Mouse (Mus musculus) CD8-positive naive resting alpha-beta T cell, adult 2 months (primary cell): Measurements from ENCODE around the gene Tbc1d14.
A peak's percentile ranks its signal among the peaks of the same experiment; 100 is the strongest.

ENCODE experiments used
- DNase-seq, 2 experiments: peaks; one replicate each; pipeline ENCODE4 v3.0.0; 2022; ENCODE audit warnings: low read depth in 2 of 2, low spot score in 2 of 2

Tbc1d14 gene

DNA sequence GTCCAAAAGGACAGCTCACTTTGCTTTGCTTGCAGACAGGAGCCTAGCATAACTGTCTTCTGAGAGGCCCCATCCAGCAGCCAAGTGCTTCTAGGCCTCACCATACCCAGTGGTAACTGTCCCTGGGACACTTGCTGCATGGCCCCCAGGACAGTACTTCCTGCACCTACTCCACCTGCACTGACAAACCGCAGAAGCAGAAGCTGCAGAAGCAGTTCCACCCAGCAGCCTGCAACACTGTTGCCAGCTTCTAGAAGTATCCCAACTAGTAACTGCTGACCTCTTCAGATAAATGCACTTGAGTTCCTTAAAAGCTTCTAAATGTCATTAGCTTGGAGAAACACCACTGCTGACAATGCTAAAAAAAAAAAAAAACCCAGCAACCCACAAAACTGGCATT lies 78.0 kb downstream of the Tbc1d14 start:
- DNase-seq, result no peak

DNA sequence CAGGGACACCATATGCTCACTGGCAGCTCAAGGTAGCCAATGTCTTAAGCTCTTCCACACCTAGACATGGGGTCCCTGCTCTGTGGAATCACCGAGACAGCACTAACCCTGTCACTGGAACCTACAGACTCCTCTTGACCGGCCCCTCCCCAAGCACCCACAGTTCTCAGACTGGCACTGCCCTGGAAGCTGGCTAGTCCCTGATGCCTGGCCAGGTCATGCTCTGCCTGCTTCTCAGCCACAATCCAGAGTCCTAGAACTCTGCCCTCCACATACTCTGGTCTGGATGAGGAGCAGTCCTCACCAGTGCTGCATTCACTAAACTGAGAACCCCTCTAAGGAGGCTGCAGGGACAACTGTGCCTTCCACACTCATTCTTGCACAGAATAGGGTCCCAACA lies 82.1 kb downstream of the Tbc1d14 start:
- no peak for DNase-seq

DNA sequence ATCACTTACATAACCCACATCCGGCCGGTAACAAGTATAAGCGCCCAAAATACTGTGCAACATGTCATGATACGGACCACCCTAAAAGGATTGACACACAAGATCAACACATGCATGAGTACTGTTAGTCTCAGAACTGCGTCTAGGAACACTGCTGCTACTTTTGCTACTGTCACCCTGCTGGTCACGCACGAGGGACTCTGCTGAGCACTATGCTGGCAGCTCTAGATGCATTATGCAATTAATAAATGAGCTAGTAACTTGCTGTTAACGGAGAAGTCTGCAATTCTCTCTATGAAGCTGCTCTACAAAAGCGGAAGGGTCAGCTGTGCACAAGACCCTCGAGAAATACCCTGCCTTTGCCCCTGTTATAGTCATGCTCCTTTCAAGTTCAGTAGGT lies 84.7 kb downstream of the Tbc1d14 start:
- no peak for DNase-seq

DNA sequence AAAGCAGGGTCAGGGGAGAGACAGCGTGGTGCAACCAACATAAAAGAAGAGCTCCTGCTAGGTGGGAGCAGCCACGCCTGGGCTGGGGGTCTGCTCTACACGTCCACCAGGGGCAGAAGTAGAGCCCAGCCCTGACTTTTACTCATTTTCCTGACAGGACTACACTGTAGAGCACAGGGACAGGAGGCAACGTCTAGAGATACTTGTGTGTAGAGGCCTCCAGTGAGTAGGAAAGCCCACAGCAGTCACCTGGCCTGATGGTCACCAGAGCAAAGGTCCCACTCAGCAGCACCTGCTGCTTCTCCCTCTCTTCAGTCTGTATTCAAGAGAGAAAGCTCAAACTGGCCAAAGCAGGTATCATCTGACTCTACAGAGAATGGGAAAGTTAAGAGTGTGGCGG lies 87.4 kb downstream of the Tbc1d14 start:
- no peak for DNase-seq

DNA sequence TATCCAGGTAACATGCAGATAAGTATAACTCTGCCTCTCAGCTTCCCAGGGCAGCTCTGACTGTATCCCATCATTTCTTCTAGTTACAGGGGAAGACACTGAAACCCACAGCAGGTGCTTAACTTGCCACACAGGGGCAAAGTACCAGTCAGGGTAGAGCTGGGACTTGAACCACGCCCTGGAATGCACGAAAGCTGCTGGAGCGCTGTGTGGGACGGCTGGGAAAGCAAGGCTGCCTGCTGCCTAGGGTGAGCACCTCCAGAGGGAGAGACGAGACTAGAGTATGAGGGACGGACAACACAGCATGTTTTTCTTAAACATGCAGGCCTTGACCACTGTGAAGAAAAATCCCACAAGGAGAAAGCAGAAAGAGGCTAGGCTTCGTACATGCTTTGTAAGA lies 87.8 kb downstream of the Tbc1d14 start:
- no peak for DNase-seq

DNA sequence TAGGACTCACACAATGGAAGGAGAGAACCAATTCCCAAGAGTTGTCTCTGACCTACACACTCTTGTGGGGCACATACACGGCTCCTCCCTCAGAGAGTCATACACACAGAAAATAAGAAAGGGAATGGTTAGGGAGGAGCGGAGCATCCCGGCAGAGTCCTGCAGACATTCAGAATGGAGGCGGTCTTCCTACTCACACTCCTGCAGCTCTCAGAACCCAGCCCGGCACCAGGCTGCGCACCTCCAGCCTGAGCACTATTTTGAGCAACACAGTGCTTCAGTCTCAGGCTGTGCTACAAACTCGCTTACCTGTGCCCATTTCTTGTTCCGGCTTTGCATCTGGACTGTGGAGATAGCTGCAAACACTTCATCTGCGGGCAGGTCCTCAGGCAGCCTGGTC lies 98.4 kb downstream of the Tbc1d14 start:
- no peak for DNase-seq

DNA sequence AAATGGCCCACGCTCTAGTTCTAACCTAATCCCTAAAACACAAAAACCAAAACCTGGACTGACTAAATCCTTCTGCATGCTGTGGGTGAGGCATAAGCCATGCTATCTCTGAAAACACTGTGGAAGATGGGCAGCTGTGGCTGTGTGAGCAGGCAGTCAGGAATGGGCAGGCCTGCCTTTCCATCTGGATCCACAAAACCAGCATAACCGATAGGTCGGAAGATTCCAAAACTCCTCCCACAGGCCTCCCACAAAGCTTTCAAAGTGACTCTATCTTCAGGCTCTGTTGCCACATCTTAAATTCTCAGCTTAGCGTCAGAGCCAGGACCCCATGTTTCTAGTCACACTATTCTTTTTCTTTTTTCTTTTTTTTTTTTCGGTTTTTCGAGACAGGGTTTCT lies 99.2 kb downstream of the Tbc1d14 start:
- DNase-seq, result no peak

DNA sequence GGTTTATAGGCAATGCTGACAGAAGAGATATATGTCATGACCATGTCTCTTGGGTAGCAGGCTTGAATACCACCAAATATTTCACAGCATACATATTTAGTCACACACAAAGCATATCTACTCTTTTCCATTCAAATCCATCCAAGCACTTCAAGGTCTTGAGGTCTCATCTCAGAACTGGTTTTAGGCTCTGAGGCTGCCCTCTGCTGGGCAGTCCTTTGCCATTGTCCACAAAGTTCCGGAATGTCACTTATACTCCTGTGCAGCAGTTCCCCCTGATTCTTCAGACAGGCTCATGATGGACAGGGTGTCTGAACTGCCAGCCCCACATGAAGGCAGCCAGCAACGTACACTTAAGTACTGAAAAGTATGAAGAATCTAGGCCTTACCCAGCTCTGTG lies 103.9 kb downstream of the Tbc1d14 start:
- DNase-seq, result peak in 1 of 2 experiments; percentile 10

DNA sequence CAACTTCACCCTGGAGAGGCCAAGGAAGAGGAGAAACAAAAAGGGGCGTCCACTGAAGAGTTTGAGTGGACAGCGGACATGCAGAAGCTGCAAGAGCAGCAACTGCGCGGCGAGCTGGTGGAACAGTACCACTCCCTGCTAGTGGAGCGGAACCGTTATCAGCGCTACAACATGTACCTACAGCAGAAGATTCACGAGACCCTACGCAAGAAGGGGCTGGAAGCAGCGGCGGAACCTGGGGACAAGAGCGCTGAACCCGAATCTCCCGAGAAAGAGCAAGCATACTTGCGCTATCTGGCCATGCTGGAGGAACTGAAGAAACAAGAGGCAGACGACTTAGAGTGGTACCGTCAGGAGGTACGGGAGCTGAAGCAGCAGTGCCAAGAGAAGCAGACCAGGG lies 107.8 kb downstream of the Tbc1d14 start:
- DNase-seq, result no peak

DNA sequence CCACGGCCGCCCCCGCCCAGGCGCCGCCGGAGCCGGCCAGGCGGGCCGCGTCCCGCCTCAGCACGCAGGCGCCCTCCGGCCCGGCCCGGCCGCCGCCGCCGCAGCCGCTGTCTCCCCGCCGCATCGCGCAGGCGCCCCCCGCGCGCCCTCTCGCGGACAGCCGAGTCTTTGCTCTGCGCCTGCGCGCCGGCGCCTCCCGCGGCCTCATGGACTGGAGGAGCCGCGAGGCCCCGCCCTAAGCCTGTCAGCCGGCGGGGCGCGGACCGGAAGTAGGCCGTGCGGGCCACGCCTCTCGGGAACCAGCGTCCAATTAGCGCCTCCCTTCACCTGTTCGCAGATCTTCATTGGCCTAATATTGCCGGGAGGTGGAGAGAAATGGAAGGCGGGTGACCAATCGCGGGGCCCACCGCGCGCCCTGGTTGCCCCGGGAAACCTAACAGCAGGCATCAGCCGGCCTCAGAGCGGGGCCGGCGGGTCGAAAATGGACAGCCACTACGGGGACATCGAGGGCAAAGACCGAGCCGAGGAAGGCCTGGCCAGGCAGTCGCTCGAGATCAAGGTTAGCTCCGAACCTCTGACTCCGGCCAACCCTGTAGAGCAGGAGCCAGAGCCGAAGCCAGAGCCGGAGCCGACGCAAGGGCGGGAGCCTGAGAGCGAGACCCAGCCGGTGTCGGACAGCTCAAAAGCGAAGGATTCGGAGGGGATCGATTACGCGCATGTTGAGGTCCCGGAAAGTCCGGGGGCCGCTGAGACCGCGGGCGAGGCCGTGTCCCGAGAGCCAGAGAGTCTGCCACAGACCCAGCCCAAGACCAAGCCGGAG lies 108.7 kb downstream of the Tbc1d14 start, which contains the start of the genes Tada2b and Ccdc96:
Gene Tada2b (minus strand): TSS at position 115 of the 820 bp plus-strand sequence.
Gene Ccdc96 (plus strand): TSS at position 418 of the 820 bp plus-strand sequence.
- DNase-seq, result peak; percentile 93 to 96

DNA sequence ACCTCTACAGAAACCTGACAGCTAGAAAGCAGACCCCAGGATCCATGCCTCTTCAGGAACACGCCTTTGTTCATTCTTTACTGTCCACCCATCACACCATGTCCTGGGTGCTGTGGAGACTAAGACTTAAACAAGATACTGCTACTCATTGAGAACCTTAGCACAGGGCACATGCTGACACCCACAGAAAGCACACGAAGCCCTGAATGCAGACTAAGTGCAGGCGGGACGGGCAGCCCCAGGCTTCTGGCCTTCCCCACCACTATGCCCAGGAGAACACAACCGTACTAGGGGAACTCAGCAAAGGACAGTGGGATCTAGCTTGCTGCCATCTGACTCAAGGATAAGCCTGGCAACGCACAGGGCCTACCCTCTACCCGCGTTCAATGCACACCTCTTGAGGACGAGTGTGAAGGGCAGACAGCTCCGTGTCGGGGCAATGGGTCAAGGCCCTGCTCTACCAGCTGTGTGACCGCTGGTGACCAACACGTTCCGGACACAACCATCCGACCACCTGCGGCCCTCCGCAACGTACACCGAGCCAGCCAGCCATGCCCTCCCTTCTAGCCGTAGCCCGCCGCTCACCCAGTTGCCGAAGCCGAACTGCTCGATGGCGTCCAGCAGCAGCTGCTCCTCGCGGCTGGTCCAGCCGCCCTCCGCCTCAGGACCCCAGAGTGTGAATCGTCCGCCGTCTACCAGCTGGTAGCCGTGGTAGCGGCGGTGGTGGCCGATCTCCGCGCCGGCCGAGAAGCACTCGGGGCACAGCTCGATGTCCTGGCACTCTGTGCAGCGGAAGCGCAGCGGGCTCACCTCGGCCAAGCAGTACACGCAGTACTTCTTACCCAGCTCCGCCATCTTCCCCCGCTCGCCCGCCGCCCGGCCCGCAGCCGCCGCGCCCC lies 109.6 kb downstream of the Tbc1d14 start:
- DNase-seq, result peak; percentile 28 to 35

DNA sequence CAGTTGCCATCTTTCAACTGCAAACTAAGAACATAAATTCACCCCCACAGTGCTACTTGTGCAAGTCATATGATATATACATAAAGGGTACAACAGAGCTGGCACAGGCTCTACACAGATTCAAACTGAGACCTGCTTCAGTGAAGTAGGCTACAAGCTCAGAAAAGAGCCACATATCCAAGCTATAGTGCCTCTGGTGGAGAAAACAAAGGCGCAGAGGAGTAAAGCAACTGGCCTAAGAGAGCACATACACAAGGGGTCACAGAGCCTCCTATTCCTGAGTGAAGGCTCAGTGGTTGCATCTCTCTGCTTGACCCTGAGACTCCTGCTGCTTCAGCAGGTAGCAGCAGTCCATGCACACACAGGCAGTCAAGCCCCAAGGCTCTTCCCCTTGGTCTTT lies 112.0 kb downstream of the Tbc1d14 start:
- DNase-seq, result no peak

DNA sequence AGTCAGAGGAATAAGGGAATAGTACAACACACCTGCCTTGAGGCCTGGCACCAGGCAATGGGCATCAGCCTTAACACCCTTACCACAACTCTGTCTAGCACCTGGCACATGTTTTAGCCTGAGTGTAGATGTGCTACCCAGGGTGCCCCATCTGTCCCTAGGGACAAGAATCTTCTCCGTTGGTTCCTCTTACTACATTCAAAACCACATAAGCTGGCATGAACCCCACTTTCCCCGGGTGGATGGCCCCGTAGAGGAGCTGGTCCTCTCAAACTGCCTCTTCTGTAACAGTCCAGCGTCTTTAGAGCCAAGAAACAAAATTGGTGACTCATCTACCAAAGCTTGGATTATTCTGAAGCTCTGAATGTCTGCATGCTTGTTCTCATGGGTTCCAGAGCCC lies 112.7 kb downstream of the Tbc1d14 start:
- no peak for DNase-seq

DNA sequence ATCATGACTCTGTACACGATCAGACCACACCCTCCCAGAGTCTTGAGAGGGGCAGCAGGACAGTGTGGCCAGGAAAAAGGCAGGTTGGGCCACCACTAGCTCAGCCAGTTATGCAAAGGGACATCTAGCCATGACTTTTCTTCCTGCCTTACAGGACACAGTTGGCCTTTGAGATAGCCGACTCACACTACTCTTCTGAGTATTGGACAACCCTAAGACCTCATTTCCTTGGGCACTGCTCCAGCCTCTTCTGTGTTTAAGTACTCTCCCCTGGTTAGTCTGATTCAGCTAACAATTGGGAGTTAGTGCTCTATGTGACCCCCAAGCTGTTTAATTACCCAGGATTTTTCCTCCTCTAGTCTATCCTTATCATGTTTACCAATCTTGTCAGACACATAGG lies 113.3 kb downstream of the Tbc1d14 start:
- no peak for DNase-seq

DNA sequence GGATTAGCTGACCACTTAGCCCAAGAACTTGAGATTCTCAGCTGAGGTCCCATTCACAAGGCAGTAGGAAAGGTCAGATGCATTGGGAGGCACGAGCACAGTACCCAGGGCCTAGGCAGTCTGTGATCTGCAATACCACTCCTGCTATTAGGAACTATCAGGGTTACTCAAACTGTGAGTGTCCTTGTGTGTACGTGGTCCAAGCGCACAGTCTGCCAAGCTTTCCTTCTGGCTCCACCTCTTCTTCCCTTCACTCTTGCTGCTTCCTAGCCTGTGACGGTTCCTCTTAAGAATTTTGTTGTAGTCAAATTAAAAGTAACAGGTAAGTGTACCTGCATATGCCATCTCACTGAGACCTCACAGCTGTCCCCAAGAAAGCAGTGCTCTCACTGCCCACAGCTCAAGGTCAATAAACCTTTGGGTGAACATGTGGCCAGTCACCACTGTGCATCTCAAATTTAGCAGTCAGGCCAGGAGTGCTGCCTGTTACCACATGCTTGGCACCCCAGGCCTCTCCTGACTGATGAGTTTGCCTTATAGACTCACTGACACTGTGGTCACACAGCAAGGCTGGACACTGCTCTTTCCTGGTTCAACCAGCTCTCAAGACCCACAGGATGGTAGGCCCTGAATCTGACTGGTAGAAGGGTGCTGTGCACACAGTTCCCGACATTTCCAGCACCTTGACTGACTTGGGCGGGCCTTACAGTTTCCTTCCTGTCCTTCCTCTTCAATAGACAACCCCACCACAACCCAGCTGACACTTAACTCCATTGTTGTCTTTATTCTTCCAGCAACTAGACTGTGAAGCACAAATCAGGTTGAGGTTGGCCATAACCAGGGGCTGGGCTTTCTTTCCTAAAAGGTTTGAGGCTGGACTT lies 114.3 kb downstream of the Tbc1d14 start:
- DNase-seq, result no peak

DNA sequence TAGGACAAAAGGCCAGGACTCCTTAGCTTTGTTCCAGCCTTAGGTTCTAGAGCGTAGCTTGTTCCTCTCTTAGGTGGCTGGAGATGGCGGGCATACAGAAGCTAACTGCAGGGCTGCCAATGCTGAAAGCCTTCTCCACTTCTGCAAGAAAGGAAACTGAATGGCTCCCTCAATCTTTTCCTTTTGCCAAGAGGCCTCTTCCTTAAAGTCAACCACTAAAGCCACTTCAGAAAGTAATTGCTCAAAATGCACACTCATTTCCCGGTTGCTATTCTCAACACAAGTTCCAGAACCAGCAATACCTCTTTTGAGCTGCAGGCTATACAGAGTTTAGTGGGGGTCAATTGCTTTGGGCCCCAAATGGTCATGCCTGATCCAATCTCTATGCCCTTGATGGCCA lies 115.6 kb downstream of the Tbc1d14 start:
- DNase-seq, result no peak

DNA sequence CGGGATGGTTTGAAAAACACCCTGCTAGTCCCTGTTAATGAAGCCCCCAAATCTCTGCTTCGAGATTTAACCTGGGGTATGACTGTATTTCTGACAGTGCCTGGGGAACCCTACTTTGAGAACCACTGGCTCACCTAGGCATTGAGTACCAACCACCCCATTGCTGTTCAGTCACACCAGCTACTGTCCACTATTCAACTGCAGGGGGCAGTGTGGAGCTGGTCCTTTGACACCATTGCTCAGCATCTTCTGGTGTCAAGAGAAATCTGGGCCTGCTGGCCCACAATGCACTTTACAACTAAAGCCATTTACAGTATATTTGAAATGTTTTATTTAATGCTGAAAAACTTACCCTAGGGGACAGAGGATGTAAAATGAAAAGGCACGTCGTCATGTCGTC lies 118.8 kb downstream of the Tbc1d14 start:
- DNase-seq, result peak; percentile 68 to 80

DNA sequence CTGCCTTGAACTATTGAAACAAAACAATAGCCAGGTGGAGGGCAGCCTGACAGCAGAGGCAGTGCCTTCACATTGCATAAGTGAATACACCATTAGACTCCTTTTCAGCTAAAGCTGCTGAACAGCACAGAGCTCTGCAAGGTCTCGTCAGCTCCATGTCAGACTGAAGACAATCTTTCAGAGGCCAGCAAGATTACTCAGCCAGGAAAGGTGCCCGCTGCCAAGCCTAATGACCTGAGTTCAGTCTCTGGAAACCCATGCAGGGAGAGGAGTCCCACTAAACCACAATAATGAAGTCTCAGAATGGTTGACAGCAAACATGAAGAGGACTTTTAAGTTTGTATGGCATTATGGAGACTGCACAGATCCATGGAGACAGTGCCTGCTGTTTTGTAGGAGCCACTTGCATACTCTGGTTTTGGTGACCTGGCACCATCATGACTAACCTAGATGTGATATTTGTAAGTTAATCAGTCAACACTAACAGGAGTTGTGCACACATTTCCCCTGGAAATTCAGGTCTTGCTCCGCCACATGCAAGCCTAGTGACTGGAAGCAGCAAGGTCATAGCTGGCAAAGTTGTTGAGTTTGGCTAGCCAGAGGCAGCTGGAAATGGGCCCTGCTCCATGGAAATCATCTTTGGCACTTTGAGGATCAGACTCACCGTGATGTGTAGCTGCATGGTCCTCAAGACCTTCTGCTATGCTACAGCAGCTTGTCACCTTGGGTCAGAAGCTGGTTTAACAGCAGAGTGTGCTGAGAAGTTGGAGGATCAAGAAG lies 120.0 kb downstream of the Tbc1d14 start:
- no peak for DNase-seq

DNA sequence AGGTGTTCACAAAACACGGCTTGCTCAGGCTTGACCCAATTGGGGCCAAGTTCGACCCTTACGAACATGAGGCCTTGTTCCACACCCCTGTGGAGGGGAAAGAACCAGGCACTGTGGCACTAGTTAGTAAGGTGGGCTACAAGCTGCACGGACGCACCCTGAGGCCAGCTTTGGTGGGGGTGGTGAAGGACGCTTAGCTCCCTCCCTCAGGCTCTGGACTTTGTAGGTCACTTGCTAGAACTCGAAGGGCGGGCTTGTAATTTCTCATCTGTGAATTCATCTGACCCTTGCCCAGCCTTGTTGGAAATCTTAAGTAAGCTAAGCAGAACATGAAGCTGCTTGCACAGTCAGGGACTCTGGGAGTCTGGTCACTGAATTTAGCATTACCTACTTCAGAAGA lies 121.9 kb downstream of the Tbc1d14 start:
- DNase-seq, result no peak

DNA sequence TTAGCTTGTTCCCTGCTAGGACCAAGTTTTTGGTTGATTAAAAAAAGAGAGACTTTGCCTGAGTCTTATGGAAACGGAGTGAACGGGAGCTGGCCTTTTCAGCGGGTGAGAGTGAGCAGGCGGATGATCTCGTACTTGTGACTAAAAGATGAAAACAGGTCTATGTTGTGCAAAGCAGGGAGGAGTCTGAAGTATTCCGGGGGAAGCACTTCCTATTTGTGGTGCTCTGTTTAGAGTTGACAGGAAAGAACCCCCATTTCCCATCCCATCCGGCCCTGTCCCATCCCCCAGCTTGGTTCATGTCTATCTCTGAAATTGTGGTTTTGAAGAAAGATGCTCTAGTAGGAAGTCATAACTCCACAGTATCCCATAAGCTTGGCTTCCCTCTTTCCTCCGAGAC lies 127.2 kb downstream of the Tbc1d14 start:
- DNase-seq, result no peak
